8 mouse cellular contexts compared by ENCODE assay signal in the genomic region with DNA sequence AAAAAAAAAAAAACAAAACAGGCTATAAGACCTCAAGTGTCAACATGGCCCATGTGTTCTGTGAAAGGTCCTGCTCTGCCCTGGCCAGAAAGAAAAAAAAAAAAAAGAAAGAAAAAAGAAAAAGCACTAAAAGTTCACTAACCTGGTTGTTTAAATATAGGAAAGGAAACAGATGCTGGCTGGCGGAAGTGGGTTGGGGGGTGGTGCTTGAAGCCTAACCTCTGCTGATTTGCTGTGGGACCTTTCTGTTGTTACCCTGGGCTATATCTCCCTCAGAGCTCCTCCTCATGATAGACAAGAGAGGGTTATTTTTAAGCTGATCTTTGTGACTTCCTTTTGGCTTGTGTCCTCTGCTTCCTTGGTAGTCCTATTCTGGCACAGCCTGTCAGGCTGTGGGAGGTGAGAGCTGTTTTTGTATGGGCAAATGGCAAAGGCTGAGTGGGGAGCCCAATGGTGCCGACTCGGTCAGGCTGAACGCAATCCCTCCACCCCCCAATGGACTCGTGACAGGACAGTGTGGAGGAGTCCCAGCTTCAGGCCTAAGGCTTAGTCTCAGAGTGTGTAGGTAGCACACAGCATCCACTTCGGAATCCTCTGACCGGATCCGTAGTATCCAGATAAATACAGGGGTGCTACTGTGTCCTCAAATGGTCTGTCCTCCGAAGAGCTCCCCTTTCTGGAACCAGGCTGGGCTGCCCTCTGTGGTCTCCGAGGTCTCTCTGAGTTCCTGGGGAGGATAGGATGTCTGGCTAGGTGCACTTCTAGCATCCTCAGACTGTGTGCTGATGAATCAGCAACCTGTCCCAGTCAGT. TPM values are rescaled to one million over a fixed set of nuclear protein-coding genes. Genes with fewer than 3 reads are reported as not detected.
A peak's percentile ranks its signal among the peaks of the same experiment; 100 is the strongest.
DNase-seq lines count a peak whose midpoint lies in the region; ATAC-seq and TF ChIP-seq lines count a peak whose summit lies in the region.
"Had no signal": no experiment of that assay in that cellular context is flagged by ENCODE, and none has a peak within 500 bp of the region (broad histone marks: within the 10 kb centered on the region; RNA-seq: fewer than 3 reads in every experiment).

No protein-coding gene starts in this region.

- H3K4me3 ChIP-seq in G1E (ENCODE audit: low read depth, low read length) = peak overlapping the region; percentile 54; the same call in 1 of the 2 replicates
- H3K4me3 ChIP-seq in liver, embryonic 16.5 days (ENCODE audit: low read depth, low read length) = no peak overlapping the region
- H3K4me3 ChIP-seq: limb, embryonic 12.5 days had no signal

- peaks cover 53% of the 10 kb centered on the region for H3K4me1 ChIP-seq in G1E (ENCODE audit: insufficient read depth, low read depth, low read length)
- peaks cover 23% of the 10 kb centered on the region for H3K4me1 ChIP-seq in liver, embryonic 16.5 days (ENCODE audit: control insufficient read depth, low read depth, low read length)

- H3K9me3 ChIP-seq in G1E (replicated peaks) = no peaks in the 10 kb centered on the region
- H3K9me3 ChIP-seq in liver, embryonic 16.5 days (replicated peaks; ENCODE audit: control insufficient read depth, low read length) = no peaks in the 10 kb centered on the region
- H3K9me3 ChIP-seq: limb, embryonic 12.5 days had no signal

- DNase-seq in 416B (ENCODE audit: low read depth) (peak; percentile 93), G1E (ENCODE audit: low spot score) (peak; percentile 56), MN1 (ENCODE audit: low spot score) (no peak)
- peak; percentile 55 for DNase-seq in heart, postnatal 4 days
- DNase-seq in spleen, postnatal 36 days (ENCODE audit: low spot score in 2 of 2) = peak; percentile 89 to 90
- no peak for DNase-seq in embryo, embryonic 9.5 days (ENCODE audit: extremely low spot score)

- TF ChIP-seq CTCF in G1E (IDR thresholded peaks at IDR 0.05; ENCODE audit: low read depth, low read length) = no peak

- H3K4me2 ChIP-seq in liver, embryonic 16.5 days (ENCODE audit: low read depth, low read length) = peak overlapping the region; percentile 4
- H3K4me2 ChIP-seq: limb, embryonic 12.5 days had no signal

- no peaks in the 10 kb centered on the region; the same call in 1 of the 2 replicates for H3K27me3 ChIP-seq in G1E (ENCODE audit: insufficient read depth, low read length)
- no peaks in the 10 kb centered on the region; the same call in 1 of the 2 replicates for H3K27me3 ChIP-seq in liver, embryonic 16.5 days (ENCODE audit: control insufficient read depth, insufficient read depth, low read depth, low read length)
- H3K27me3 ChIP-seq: limb, embryonic 12.5 days had no signal

- no peaks in the 10 kb centered on the region for H3K36me3 ChIP-seq in G1E (replicated peaks)
- no peaks in the 10 kb centered on the region for H3K36me3 ChIP-seq in liver, embryonic 16.5 days (ENCODE audit: control insufficient read depth, insufficient read depth)
- H3K36me3 ChIP-seq: limb, embryonic 12.5 days had no signal

- WGBS in liver, embryonic 16.5 days (ENCODE audit: insufficient replicate concordance) = 18% methylated on average over 10 of the region's 10 CpGs

- peak overlapping the region; percentile 59 for H3K27ac ChIP-seq in liver, embryonic 16.5 days (ENCODE audit: low read length)
- H3K27ac ChIP-seq: limb, embryonic 12.5 days had no signal

- peak; percentile 43 for ATAC-seq in G1E (ENCODE audit: extremely low read depth, insufficient number of reproducible peaks, low FRiP score, poor library complexity, severe bottlenecking)
- ATAC-seq in liver, embryonic 16.5 days (ENCODE audit: low read depth) = 0 out of 2 replicates have a peak, but pooled peaks have one; percentile 16

- H3K9ac ChIP-seq in liver, embryonic 16.5 days (ENCODE audit: low read depth, low read length) = no peak overlapping the region
- H3K9ac ChIP-seq: limb, embryonic 12.5 days had no signal

RNA-seq across cellular contexts. Expression of gene Tmigd3, which starts 21.3 kb away (rescaled TPM):
- total RNA-seq in G1E (2014; fragmentation: Nextera tagmentation) (not detected in 2 replicates), G1E (2017) (1.3 and 5.5 TPM in 2 replicates)
- polyA plus RNA-seq in G1E (2012) = 0.05 TPM in 1 of 2 replicates, not detected in the other
- under 1 TPM; 0.34 to 0.52 TPM for total RNA-seq in heart, postnatal 4 days (2021)
- polyA plus RNA-seq in liver, embryonic 16.5 days (2015; fragmentation: Nextera tagmentation; extraction: Ambion mirVana) = not detected in 2 replicates

RNA-seq across cellular contexts. Expression of gene Adora3, which starts 21.3 kb away (rescaled TPM):
- total RNA-seq in G1E (2014; fragmentation: Nextera tagmentation) = 1.4 TPM in 1 of 2 replicates, not detected in the other
- total RNA-seq in G1E (2017) = 17.4 and 19.3 TPM in 2 replicates
- polyA plus RNA-seq in G1E (2012) = not detected in 2 replicates
- not detected for total RNA-seq in heart, postnatal 4 days (2021)
- polyA plus RNA-seq in liver, embryonic 16.5 days (2015; fragmentation: Nextera tagmentation; extraction: Ambion mirVana) = 0.48 and 0.77 TPM in 2 replicates
- polyA plus RNA-seq: limb, embryonic 12.5 days had no signal

RNA-seq across cellular contexts. Expression of gene I830077J02Rik, which starts 40.5 kb away (rescaled TPM):
- total RNA-seq in G1E (2014; fragmentation: Nextera tagmentation) (34.4 and 36.8 TPM in 2 replicates), G1E (2017) (32.6 and 33.1 TPM in 2 replicates)
- polyA plus RNA-seq in G1E (2012) = 0.98 and 1.6 TPM in 2 replicates
- total RNA-seq in heart, postnatal 4 days (2021) = 1 to 10 TPM in 1 of 2 experiments, under 1 TPM in 1; 0.69 to 1.4 TPM
- 2.4 and 2.9 TPM in 2 replicates for polyA plus RNA-seq in liver, embryonic 16.5 days (2015; fragmentation: Nextera tagmentation; extraction: Ambion mirVana)

Comparison
In these comparisons a context has a peak if more than half of its experiments do, and no peak if none do; other contexts are left out.
1. DNase-seq: peak in 416B (single experiment), G1E (single experiment), heart, postnatal 4 days (single experiment) and spleen, postnatal 36 days (2 of 2); none in embryo, embryonic 9.5 days (single experiment) and MN1 (single experiment).
2. RNA of gene I830077J02Rik, which starts 40.5 kb away (total RNA-seq): 32.6 to 36.8 TPM in G1E; 0.69 to 1.4 TPM in heart, postnatal 4 days; every median in the first group is over 10 times any median in the second.